Mouse (Mus musculus) activated CD4-positive, CD25-positive, alpha-beta regulatory T cell, adult 4 months (primary cell): ENCODE data around the gene Pelo. TPM values are rescaled to one million over a fixed set of nuclear protein-coding genes. Genes with fewer than 3 reads are reported as not detected.

ENCODE experiments used
- ATAC-seq: one replicate; pipeline ENCODE4 v1.8.0; 2017
- polyA plus RNA-seq, 2 experiments: library from polyadenylated mRNA; unstranded; fragments of 100-300 nt; shearing (Covaris generic); gene quantifications; one replicate each; pipeline ENCODE4 v1.2.1; 2017

Pelo gene
- polyA plus RNA-seq, 2 experiments from 2014 or later, result 2.6 to 2.8 TPM

- no peak for ATAC-seq
Measured at GRCm38 (mm10) chr13:115096216-115096615, 6.2 kb upstream of the Pelo start.

- ATAC-seq, result no peak
Measured at GRCm38 (mm10) chr13:115095392-115095791, 5.4 kb upstream of the Pelo start.

- no peak for ATAC-seq
Measured at GRCm38 (mm10) chr13:115091511-115091910, 1.5 kb upstream of the Pelo start.

GRCm38 (mm10) chr13:115090977-115091445, 1.0 kb upstream of the Pelo start:
- no peak for ATAC-seq

- peak; percentile 11 for ATAC-seq
Measured at GRCm38 (mm10) chr13:115089395-115090025, 476 bp downstream of the Pelo start.

GRCm38 (mm10) chr13:115089020-115089394, 979 bp downstream of the Pelo start:
- no peak for ATAC-seq

- no peak for ATAC-seq
Measured at GRCm38 (mm10) chr13:115085974-115086373, 4.0 kb downstream of the Pelo start.

GRCm38 (mm10) chr13:115082339-115082738, 7.6 kb downstream of the Pelo start:
- ATAC-seq, result no peak

GRCm38 (mm10) chr13:115079996-115080585, 9.9 kb downstream of the Pelo start:
- no peak for ATAC-seq

- no peak for ATAC-seq
Measured at GRCm38 (mm10) chr13:115078997-115079685, 10.8 kb downstream of the Pelo start.

- ATAC-seq, result no peak
Measured at GRCm38 (mm10) chr13:115077346-115078134, 12.4 kb downstream of the Pelo start.

GRCm38 (mm10) chr13:115072386-115072785, 17.6 kb downstream of the Pelo start:
- ATAC-seq, result no peak

GRCm38 (mm10) chr13:115071431-115071830, 18.6 kb downstream of the Pelo start:
- ATAC-seq, result no peak

GRCm38 (mm10) chr13:115067968-115068330, 22.0 kb downstream of the Pelo start:
- no peak for ATAC-seq

- ATAC-seq, result no peak
Measured at GRCm38 (mm10) chr13:115067324-115067967, 22.5 kb downstream of the Pelo start.

- no peak for ATAC-seq
Measured at GRCm38 (mm10) chr13:115057555-115057954, 32.4 kb downstream of the Pelo start.

GRCm38 (mm10) chr13:115054783-115055182, 35.2 kb downstream of the Pelo start:
- no peak for ATAC-seq

GRCm38 (mm10) chr13:115052568-115052967, 37.4 kb downstream of the Pelo start:
- ATAC-seq, result no peak

- no peak for ATAC-seq
Measured at GRCm38 (mm10) chr13:115050660-115051559, 39.1 kb downstream of the Pelo start.

GRCm38 (mm10) chr13:115042652-115043051, 47.3 kb downstream of the Pelo start:
- ATAC-seq, result no peak
